Mouse (Mus musculus): Measurements from ENCODE around the gene Csf3.
"Not testable (repeated sequence)": the region's sequence is repeated elsewhere in the genome, so short reads cannot be mapped to it uniquely, and the experiment has no call there.

- TF ChIP-seq CTCF (IDR thresholded peaks at IDR 0.05; ENCODE audit: borderline replicate concordance, insufficient read depth, low read length); POLR2A (IDR thresholded peaks at IDR 0.05; ENCODE audit: low read depth, low read length): not testable (repeated sequence)
Measured at GRCm38 (mm10) chr11:98712009-98712408, 10.9 kb downstream of the Csf3 start.

All from embryonic fibroblast, embryonic 13.5 days (primary cell).